Mouse (Mus musculus): ENCODE measurements around the gene Olig3. TPM values are rescaled to one million over a fixed set of nuclear protein-coding genes. Genes with fewer than 3 reads are reported as not detected.

Olig3 gene
- total and polyA plus RNA-seq, 3 experiments = not detected

- in situ Hi-C loops (cut with MboI; ENCODE audit: low pct_ligation_motif_present, low pct_unique_long_range_greater_than_20kb, low sequenced_read_pairs) (no loop called here), dilution Hi-C loops (cut with MboI; ENCODE audit: extremely low pct_ligation_motif_present, extremely low pct_unique_long_range_greater_than_20kb, low sequenced_read_pairs) (no loop called here)
- H3K9ac ChIP-seq (ENCODE audit: insufficient read depth, low read depth) = no peak overlapping the region
- H3K79me2 ChIP-seq (replicated peaks; ENCODE audit: control insufficient read depth, extremely low read depth, insufficient read depth, poor library complexity, severe bottlenecking) = no peaks in the 10 kb centered on the region
- peaks cover 4 to 19% of the 10 kb centered on the region in 2 experiments for H3K4me1 ChIP-seq (ENCODE audit: control insufficient read depth in 1 of 2, insufficient read depth in 2 of 2)
- H3K9me3 ChIP-seq (replicated peaks; ENCODE audit: low read length) = peaks cover 2% of the 10 kb centered on the region
- no peak overlapping the region for H3K27ac ChIP-seq (ENCODE audit: insufficient read depth, low read depth)
- TF ChIP-seq SMC3 (IDR thresholded peaks at IDR 0.05; ENCODE audit: low read depth, low read length) (no peak), NELFE (IDR thresholded peaks at IDR 0.05; ENCODE audit: low read depth, low read length) (no peak), CTCF (conservative IDR thresholded peaks at IDR 0.05 in 1 of 2, IDR thresholded peaks at IDR 0.05 in 1 of 2; ENCODE audit: low read depth in 2 of 2, low read length in 2 of 2) (no peak)
- no peaks in the 10 kb centered on the region for H3K27me3 ChIP-seq (replicated peaks)
- H3K4me3 ChIP-seq (replicated peaks in 1 of 3; ENCODE audit: low read depth in 2 of 3, low read length in 2 of 3, poor library complexity in 1 of 3) = no peak overlapping the region
- H3K36me3 ChIP-seq (replicated peaks in 1 of 2; ENCODE audit: control insufficient read depth in 1 of 2, insufficient read depth in 1 of 2, low read length in 1 of 2) = no peaks in the 10 kb centered on the region
- H3K4me2 ChIP-seq (ENCODE audit: insufficient read depth, low read depth, poor library complexity, severe bottlenecking) = peak overlapping the region; percentile 24
- no peak for DNase-seq (ENCODE audit: extremely low read depth)
These were observed 4.1 kb upstream of the Olig3 start for GRCm38 (mm10) chr10:19352006-19352877.

GRCm38 (mm10) chr10:19352878-19353301 is 3.4 kb upstream of the Olig3 start:
- no peak overlapping the region for H3K4me3 ChIP-seq (replicated peaks in 1 of 3; ENCODE audit: low read depth in 2 of 3, low read length in 2 of 3, poor library complexity in 1 of 3)
- H3K36me3 ChIP-seq (replicated peaks in 1 of 2; ENCODE audit: control insufficient read depth in 1 of 2, insufficient read depth in 1 of 2, low read length in 1 of 2) = no peaks in the 10 kb centered on the region
- no peak for DNase-seq (ENCODE audit: extremely low read depth)
- H3K4me2 ChIP-seq (ENCODE audit: insufficient read depth, low read depth, poor library complexity, severe bottlenecking) = 0 out of 2 replicates have a peak overlapping the region, but pooled peaks have one; percentile 24
- H3K4me1 ChIP-seq (ENCODE audit: control insufficient read depth in 1 of 2, insufficient read depth in 2 of 2) = peaks cover 4 to 19% of the 10 kb centered on the region in 2 experiments
- no peaks in the 10 kb centered on the region for H3K27me3 ChIP-seq (replicated peaks)
- TF ChIP-seq GABPA (IDR thresholded peaks at IDR 0.05; ENCODE audit: insufficient replicate concordance, low read depth, low read length) = no peak
- no peak for TF ChIP-seq CHD1 (IDR thresholded peaks at IDR 0.05; ENCODE audit: low read depth, low read length)
- TF ChIP-seq SMC3 (IDR thresholded peaks at IDR 0.05; ENCODE audit: low read depth, low read length) = no peak
- no peak for TF ChIP-seq ZC3H11A (IDR thresholded peaks at IDR 0.05; ENCODE audit: low read depth, low read length)
- TF ChIP-seq MAFK (IDR thresholded peaks at IDR 0.05; ENCODE audit: insufficient replicate concordance, low read length) = no peak
- TF ChIP-seq NRF1 (IDR thresholded peaks at IDR 0.05; ENCODE audit: low read depth, low read length) = no peak
- no peak for TF ChIP-seq ELF1 (IDR thresholded peaks at IDR 0.05; ENCODE audit: low read depth, low read length)
- TF ChIP-seq MYC (IDR thresholded peaks at IDR 0.05; ENCODE audit: low read depth, low read length) = no peak
- no peak for TF ChIP-seq MXI1 (IDR thresholded peaks at IDR 0.05; ENCODE audit: low read depth, low read length)
- no peak for TF ChIP-seq MEF2A (IDR thresholded peaks at IDR 0.05; ENCODE audit: borderline replicate concordance, low read depth, low read length)
- TF ChIP-seq ZKSCAN1 (IDR thresholded peaks at IDR 0.05; ENCODE audit: borderline replicate concordance, low read depth, low read length) = no peak
- TF ChIP-seq EP300 (IDR thresholded peaks at IDR 0.05; ENCODE audit: low read length) = no peak
- no peak for TF ChIP-seq ZNF384 (IDR thresholded peaks at IDR 0.05; ENCODE audit: low read depth, low read length)
- no peak overlapping the region for H3K9ac ChIP-seq (ENCODE audit: insufficient read depth, low read depth)
- H3K79me2 ChIP-seq (replicated peaks; ENCODE audit: control insufficient read depth, extremely low read depth, insufficient read depth, poor library complexity, severe bottlenecking) = no peaks in the 10 kb centered on the region
- dilution Hi-C loops (cut with MboI; ENCODE audit: extremely low pct_ligation_motif_present, extremely low pct_unique_long_range_greater_than_20kb, low sequenced_read_pairs) (no loop called here), in situ Hi-C loops (cut with MboI; ENCODE audit: low pct_ligation_motif_present, low pct_unique_long_range_greater_than_20kb, low sequenced_read_pairs) (no loop called here)
- H3K27ac ChIP-seq (ENCODE audit: insufficient read depth, low read depth) = no peak overlapping the region
- peaks cover 2% of the 10 kb centered on the region for H3K9me3 ChIP-seq (replicated peaks; ENCODE audit: low read length)
